Mouse (Mus musculus) cerebellum, adult 18-20 months (tissue): ENCODE measurements around the gene Prkag2.
A peak's percentile ranks its signal among the peaks of the same experiment; 100 is the strongest.

ENCODE experiments used
- DNase-seq, 2 experiments: peaks; one replicate each; pipeline ENCODE4 v3.0.0; 2021

Prkag2 gene

DNA sequence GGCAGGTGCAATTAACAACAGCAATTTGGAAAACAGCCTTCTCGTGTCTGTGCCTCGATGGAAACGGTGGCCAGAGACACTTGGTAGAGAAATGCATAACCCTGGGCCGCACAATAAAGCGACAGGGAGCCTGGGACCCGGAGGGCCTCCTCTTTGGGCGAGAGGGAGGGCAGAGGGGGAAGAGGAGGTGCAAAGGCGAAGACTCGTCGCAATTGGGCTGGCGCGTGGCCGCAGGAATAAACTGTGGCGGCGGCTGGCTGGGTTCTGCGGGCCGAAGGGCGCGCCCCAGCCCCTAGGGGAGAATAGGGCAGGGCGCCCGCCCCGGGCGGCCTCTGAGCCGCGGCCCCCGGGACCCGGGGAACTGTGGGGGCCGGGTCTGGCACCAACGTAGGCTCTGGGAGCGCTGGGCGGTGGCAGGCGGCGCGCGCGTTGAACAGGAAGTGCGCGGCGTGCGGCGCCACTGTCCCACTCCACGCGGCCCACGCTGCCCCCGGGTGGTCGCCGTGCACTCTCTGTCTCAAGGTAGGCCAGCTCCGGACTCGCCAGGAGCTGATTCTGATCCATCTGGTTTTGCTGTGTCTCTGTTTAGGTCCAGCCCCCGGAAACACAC lies at the start of gene Prkag2:
Prkag2 (minus strand) TSS at position 127 of the 610 bp plus-strand sequence.
- peak; percentile 57 to 65 for DNase-seq

GRCm38 (mm10) chr5:25149331-25149965 lies 49.0 kb upstream of the Prkag2 start:
- DNase-seq: no peak

- no peak for DNase-seq
These were observed 46.3 kb upstream of the Prkag2 start for GRCm38 (mm10) chr5:25146705-25147104.

- DNase-seq: no peak
These were observed 27.4 kb upstream of the Prkag2 start for GRCm38 (mm10) chr5:25127865-25128264.

GRCm38 (mm10) chr5:25125884-25126560 lies 25.6 kb upstream of the Prkag2 start:
- DNase-seq: no peak

DNA sequence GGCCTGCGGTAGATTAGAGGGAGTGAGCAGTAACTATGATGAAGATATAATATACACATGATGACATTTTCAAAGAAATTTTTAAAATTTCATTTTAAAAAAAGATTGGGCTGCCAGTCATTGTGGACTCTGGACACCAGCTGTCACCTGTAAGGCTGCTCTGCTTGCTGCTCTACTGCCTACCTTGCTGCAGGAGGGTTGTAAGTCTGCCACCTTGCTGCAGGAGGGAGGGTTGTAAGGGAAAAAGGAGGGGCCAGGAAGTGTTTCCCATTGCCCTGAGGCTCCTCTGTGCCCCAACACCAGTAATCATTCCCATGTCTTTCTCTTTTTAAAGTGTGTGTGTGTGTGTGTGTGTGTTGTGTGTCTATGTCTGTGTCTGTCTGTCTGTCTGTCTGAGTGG lies 22.1 kb upstream of the Prkag2 start:
- no peak for DNase-seq

DNA sequence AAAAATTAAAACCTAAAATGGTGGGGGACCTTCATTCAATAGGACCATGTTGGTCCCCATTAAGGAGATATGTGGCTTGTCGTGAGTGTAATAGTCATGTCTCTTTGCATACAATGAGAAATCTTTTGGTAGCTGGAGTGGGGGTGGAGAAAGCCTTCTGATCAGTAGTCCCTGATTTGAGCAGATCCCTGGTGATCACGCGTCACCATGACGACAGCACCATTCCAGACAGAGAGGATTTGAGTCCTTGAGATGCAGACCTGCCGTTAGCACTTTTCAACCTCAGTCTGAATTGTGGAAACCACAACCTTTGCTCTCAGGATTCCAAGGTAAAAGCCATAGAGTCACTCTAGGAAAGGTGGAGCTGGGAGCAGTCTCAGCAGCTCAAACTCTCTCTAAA lies 18.7 kb upstream of the Prkag2 start:
- DNase-seq: no peak

GRCm38 (mm10) chr5:25115997-25116396 lies 15.6 kb upstream of the Prkag2 start:
- no peak for DNase-seq

DNA sequence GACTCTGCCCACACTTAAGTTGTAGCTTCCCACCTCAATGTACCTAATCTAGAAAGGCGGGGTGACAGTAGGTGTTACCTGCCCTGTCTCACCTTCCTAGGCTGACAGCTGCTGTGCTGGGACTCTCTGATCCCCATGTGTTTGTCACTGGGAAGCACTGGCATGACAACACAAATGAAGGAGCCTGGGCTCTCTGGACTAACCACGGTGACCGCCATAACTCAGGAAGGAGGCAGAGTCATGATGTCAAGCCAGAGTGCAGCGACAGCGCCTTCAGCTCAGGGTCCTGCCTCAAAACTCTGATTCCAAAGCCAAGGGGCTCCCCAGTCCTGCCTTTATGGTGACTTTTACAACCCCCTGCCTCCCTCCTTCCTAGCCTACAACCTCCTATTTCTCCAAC lies 14.8 kb upstream of the Prkag2 start:
- no peak for DNase-seq

GRCm38 (mm10) chr5:25114110-25114509 lies 13.7 kb upstream of the Prkag2 start:
- DNase-seq: no peak

DNA sequence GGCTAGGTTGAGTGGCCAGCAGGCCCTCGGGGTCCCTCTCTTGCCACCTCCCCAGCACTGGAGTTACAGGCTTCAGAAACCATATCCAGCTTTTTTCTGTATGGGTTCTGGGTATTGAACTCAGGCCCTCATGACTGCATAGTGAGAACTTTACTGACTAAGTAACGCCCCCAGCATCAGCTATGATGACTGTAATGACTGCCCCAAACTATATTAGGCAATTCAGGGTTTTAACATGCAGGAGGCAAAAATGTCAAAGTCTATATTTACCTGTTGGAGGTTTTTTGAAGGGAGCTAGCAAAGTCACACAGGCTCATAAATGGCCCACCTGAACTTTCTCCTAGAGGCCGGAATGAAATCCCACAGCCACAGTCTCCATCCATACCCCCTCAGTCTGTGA lies 9.9 kb upstream of the Prkag2 start:
- DNase-seq: no peak

DNA sequence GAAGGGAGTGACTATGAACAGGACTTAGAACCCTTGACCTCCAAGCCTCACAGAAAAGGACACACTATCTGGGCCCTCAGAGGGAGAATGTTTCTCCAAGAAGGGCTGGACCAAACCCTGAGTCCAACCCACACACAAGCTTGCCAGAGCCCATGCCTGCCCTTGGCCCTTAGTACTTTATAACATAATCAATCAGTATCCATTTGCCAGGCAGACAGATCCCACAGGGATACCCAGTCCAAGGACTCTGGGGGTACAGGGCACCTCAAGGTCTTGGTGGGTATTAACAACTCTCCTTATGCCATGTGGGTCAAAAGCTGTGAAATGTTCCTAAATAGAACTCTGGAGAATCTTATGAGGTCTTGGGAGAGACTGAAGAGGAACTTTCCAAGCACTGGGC lies 5.3 kb upstream of the Prkag2 start:
- no peak for DNase-seq

DNA sequence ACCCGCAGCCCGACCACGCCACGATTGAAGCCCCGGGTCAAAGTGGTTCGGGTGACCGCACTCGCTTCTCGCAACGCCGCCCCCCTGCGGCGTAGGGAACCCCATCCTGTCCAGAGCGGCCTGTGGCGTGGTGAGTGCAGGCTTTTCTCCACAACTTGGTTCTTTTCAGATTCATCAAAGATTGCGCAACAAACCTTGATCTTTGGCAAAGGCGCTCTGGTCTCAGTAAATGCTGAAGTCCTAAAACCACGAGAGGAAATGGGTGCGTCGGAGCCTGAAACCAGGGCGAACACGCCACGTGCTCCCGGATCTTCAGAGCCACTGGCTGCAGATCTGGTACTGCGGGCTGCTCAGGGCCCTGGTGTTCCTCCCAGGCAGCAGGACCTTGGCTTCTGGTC lies 683 bp upstream of the Prkag2 start:
- peak; percentile 36 to 56 for DNase-seq

DNA sequence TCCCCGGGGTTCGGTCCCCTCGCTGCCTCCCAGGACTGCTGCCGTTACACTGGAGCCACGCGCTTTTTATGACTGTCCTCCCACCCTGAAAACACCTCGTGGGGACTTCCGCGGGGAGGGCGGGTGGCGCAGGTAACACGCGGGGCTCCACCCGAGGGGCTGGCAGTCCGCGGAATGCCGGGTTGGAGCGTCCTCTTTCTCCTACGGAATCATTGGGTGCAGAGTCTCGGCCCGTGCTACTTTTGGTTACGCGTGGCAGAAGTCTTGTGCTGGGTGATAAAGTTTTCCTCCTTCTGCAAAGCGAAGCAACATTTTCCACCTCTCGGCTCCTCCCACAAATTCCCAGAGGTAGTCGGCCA lies 306 bp downstream of the Prkag2 start:
- peak in 1 of 2 experiments; percentile 39 for DNase-seq

GRCm38 (mm10) chr5:25099367-25100156 lies 880 bp downstream of the Prkag2 start:
- peak; percentile 52 to 54 for DNase-seq

- no peak for DNase-seq
These were observed 2.6 kb downstream of the Prkag2 start for GRCm38 (mm10) chr5:25097891-25098290.

GRCm38 (mm10) chr5:25096431-25096830 lies 4.0 kb downstream of the Prkag2 start:
- DNase-seq: no peak

DNA sequence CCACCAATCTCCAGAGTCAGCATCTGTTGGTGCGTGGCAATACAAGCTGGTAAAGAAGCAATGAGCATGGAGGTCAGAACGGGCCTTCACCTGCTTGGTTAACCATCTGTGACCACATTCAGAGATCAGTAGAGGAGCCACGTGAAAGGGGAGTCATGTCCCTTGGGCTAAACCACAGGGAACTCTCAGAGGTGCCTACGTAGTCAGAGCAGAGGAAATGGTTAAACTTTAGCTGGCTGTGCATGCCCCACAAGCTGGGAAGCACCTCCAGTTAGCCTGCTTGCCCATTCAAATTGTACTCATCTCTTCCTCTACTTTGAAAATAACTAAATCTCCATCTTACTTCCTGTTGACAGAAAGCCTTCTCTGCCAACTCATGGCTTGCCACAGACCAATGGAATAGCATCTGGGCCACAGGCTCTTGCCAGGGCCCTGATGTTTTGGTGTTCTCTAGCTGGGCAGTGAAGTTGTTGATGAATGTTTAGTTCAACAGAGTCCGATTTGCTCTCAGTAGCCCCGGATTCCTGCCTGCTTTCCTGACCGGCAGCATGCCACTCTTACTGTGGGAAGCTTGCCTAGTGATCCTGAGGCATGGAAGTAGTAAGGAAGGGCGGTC lies 7.7 kb downstream of the Prkag2 start:
- no peak for DNase-seq

GRCm38 (mm10) chr5:25089258-25089972 lies 11.0 kb downstream of the Prkag2 start:
- no peak for DNase-seq

GRCm38 (mm10) chr5:25088633-25089032 lies 11.8 kb downstream of the Prkag2 start:
- peak; percentile 71 to 79 for DNase-seq

DNA sequence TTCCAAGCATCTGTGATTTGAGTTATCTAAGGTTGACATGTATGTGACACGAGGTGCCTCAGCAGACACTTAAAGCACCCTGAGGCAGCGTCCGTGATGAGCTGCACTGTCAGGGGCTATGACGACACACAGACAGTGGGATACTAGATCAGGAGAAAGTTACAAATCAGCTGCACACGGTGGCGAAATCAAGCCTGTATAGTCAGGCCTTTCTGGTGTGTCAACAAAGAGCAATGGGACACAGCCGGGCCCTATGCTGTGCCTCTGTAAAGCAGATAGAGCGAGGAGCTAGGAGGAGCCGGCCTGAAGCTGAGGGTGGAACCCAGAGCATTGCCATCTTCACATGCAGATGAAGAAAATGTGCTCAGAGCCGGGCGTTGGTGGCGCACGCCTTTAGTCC lies 12.3 kb downstream of the Prkag2 start:
- DNase-seq: no peak

DNA sequence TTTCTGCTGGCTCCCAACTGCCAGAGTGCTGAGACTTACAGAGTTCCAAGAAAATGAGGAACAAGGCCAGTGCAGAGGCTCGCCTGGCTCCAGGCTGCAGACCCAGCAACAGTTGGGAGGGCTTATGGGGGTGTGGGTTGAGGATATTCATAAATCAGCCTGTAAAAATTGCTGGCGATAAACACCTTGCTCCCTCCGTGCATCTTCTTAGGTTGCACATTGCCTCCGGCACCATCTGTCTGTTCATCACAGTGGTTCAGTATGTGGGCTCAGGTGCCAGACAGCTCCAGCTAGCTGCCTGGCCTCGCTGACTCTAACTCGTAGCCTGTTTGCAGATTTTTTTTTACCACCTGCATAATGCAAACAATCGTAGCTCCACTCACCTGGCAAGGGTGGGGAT lies 13.4 kb downstream of the Prkag2 start:
- DNase-seq: peak; percentile 47 to 63
